Mouse (Mus musculus): ENCODE measurements at regions not wholly inside any gene's neighbourhood (a gene's known extent, or its start where the extent isn't known, plus 50 kb on each side); places are given as distances from the start of the nearest gene placed in this dataset.

GRCm38 (mm10) chr8:49699058-49699457 lies 855.3 kb upstream of the Tenm3 start:
- no peak overlapping the region for H3K4me2 ChIP-seq (replicated peaks)
- 91% methylated on average over 4 of the region's 4 CpGs for WGBS
- no peak overlapping the region for H3K4me3 ChIP-seq
- no peaks in the 10 kb centered on the region for H3K9me3 ChIP-seq
- ATAC-seq (ENCODE audit: low FRiP score, low read depth): no peak
- H3K4me1 ChIP-seq: no peaks in the 10 kb centered on the region
- H3K27me3 ChIP-seq (replicated peaks): no peaks in the 10 kb centered on the region
- H3K36me3 ChIP-seq: no peaks in the 10 kb centered on the region
- no peak overlapping the region for H3K9ac ChIP-seq
- no peak overlapping the region for H3K27ac ChIP-seq

DNA sequence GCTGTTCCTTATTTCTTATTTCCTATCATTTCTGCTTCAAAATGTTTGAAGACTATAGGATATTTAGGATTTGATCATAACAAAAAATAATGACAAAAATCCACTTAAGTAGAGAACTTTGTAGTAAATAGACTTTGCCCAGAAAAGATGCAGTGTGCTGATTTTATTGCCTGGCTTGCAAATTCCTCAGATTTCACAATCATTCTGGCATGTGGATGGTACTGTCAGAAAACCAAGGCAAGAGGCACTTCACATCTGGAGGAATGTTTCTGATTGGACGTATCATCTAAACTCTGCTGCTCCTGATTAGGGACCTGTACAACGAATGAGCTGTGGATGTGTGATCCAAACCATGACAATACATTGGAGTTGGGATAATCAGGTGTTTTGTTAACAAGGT lies 853.0 kb upstream of the Tenm3 start:
- Histone ChIP-seq H3K4me2 (replicated peaks) (no peak overlapping the region), H3K4me3 (no peak overlapping the region), H3K27ac (no peak overlapping the region), H3K27me3 (replicated peaks) (no peaks in the 10 kb centered on the region), H3K9ac (no peak overlapping the region), H3K36me3 (no peaks in the 10 kb centered on the region), H3K9me3 (no peaks in the 10 kb centered on the region), H3K4me1 (no peaks in the 10 kb centered on the region)
- WGBS: 74% methylated on average over 2 of the region's 2 CpGs
- ATAC-seq (ENCODE audit: low FRiP score, low read depth): no peak
